Mouse (Mus musculus) thymus, postnatal 36 days (tissue): ENCODE measurements around the gene Peg10.

ENCODE experiments used
- DNase-seq, 2 experiments: peaks; one replicate each; pipeline ENCODE4 v3.0.0; 2022; ENCODE audit warnings: mixed read lengths in 2 of 2

The Peg10 gene

DNA sequence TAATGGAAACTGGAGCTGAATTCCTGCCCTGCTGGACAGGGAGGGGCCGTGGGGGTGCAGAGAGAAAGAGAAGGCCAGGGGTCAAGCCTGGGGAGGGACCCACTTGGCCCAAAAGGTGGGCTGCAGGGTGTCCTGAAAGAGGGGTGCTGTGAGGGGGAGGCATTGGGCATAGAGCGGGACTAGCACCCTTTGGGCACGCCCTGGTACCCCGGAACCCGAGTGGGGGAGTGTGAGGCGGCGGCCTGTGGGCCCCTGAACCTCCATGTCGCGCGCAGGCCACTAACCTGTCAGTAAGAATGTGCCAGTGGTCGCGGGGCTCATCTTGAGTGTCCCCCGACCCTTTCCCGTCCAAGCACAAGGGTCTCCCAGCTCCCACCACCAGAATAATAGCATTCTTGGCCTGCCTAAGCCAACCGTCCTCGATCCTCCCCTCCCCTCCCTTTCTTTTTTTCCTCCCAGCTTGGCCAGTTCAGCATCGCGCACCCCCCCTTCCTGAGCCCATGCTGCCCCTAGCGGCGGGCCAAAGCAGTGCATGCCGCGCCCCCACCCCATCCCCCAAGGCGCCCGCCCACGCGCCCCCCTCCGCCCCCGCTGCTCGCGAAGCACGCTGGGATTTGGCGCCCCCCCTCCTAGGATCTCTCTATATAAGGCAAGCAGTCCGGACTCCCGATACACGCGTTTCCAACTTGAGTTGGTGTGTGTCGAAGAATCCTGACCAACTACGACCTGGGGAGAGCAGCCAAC lies at the start of gene Peg10, which contains the start of gene Sgce:
Gene Peg10 (plus strand): TSS at position 611 of the 744 bp plus-strand sequence.
Gene Sgce (minus strand): TSS at position 512 of the 744 bp plus-strand sequence.
- peak; percentile 52 to 58 for DNase-seq

DNA sequence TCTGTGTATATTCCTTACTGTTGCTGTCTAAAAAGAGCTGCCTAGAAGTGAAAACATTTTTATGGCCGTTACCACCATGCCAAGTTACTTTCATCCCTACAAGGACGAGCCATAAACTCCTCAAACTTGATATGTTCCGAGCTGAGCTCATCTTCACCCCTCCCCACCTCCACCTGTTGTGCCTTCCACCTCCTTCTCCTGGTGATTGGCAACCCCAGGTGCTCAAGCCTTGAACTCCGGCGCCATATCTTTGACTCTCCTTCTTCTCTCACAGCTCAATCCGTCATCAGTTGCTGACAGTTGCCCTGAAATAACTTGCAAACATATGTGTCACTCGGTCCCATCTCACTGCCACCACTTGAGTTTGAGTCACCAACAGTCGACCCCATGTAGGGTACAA lies 45.5 kb upstream of the Peg10 start:
- no peak for DNase-seq

DNA sequence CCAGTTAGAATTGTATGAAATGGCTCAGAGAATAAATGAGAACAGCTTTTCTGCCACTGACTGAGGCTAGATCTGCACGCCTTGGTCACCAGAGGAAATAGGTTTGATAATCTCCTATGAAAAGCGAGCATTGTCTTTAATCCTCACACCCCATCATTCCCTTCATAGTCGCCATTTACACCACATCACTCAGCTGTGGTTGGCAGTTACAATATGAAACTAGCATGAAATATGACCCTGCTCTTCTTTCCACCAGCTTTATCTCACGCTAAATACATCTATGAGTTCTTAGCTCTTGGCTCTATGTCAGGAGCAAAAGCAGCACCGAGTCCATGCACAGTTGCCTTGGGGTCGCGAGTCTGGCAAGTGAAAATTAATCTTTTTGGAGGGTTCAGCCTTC lies 43.2 kb upstream of the Peg10 start:
- no peak for DNase-seq

DNA sequence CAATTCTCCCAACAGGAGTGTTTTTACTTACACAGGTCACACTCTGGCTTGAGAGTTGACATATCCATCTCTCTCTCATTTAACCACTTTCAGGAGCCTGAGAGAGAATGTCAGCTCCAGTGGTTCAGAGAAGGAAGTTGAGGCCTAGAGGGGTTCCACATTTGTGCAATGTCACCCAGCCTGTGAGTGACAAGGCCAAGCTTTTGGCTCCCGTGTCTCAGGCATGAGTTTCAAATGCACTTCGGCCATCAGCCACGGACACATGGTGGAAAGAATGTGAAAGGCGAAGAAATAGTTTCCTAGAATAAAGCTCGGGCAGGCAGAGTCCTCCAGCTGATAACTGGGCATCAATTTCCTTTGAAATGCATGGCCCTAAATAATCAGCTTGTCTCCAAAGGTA lies 40.7 kb upstream of the Peg10 start:
- no peak for DNase-seq

DNA sequence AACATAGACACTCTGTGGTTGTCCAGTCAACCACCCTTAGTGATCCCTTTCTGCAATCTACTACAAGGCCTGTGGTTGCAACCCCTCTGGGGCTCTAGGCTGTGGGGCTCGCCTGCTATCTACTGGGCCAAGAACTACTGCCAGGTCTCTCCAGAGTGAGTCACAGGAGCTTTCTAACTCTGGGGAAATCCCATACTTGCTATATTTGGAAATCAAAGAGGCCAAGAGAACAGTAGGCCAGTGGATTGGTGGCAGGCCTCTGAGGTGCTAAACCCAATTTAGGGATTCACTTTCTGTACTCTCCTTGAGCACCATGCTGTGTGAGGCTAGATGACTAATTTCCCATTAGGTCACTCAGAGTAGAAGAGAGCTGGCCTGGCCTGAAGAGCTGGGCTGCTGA lies 38.1 kb upstream of the Peg10 start:
- no peak for DNase-seq

DNA sequence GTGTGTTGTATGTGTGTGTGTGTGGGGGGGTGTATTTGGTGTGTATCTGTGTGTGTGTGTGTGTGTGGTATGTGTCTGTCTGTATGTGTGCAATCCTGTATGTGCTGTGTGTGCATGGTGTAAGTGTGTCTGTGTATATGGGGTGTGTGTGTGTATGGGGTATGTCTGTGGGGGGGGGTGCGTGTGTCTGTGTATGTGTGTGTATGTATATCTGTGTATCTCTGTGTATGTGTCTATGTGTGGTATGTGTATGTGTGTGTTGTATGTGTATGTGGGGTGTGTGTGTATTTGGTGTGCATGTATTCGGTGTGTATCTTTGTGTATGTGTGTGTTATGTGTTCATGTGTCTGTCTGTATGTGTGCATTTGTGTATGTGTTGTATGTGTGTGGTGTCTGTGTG lies 30.9 kb upstream of the Peg10 start:
- DNase-seq: no peak

DNA sequence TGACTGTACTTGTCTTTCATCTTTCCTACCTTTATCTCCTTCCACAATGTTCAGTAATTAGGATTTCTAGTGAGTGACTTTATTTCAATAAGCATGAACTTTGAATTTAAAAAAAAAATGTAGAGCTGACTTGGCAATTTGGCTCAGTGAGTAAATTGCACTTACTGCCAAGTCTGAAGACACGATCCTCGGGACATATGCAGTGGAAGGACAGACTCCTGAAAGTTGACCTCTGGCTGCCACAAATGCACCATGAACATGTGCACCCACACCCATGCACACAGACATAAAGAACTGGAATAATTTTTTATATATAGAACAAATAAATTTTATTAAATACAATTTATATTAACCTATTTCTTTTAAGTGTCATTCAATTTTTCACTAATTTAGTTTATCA lies 29.8 kb upstream of the Peg10 start:
- DNase-seq: no peak

DNA sequence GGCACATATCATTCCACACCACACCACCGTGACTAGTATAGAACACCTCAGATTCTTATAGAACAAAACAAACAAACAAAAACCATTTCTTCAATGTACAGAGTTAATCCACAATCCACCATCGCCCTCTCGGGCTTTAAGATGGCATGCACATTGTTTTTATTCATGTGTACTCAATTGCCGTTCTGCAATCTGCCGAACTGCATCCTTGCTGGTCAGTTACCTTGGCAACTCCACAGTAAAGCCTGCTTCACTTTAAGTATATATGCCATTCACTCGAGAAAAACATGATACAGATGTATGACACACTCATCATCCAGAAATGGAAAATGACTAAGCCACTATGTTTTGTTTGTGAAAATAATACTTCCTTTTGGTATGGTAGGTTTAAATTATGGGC lies 25.0 kb upstream of the Peg10 start:
- no peak for DNase-seq

DNA sequence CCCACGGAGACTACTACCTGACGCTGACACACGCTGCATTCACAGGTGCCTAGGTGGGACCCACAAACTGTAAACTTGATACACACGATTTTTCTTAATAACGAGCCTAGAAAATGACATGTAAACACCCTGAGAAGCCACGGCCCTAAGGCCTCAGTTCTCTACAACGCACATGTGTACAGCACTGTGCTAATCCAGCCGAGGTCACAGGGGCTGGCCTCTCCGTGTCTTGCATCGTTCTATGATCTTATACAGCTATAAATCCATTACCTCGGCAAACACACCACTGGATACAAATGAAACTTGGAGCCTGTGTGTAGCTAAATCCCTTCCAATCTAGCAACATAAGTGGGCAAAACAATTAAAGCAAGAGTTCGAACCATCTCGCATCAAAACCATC lies 24.4 kb upstream of the Peg10 start:
- no peak for DNase-seq

DNA sequence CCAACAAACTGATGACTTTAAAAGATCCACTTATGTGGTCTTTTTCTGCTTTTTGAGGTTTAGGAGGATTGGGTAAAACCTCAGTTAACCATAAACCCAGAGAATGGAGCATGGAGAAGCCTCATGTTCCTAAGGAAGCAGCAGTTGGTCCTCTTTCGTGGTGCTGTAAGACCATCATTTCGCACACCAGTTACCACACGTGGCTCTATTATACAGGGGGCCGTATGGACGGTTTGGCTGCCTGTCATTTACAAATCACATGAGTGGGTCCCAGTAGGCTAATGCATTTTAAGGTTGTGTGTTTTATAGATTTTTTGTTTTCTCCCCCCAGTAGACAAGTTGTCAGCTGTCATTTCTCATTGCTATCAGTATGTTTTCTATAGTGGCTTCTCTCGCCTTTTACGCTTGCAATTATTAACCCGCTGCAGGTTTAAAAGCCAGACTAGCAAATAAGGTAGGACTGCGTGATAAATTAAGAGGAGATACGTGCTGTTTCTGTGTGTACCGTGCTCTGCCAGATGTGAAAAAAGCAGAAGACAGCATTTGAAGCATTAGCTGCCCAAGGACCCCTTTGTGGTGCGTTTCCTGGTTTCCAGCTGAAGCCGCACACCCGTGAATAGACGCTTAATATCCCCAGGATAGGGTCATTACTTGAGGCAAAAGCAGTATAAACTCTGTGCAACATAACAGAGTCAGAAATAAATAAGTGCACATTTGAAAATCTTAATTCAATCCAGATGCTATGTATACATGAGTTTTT lies 22.9 kb upstream of the Peg10 start:
- DNase-seq: no peak

DNA sequence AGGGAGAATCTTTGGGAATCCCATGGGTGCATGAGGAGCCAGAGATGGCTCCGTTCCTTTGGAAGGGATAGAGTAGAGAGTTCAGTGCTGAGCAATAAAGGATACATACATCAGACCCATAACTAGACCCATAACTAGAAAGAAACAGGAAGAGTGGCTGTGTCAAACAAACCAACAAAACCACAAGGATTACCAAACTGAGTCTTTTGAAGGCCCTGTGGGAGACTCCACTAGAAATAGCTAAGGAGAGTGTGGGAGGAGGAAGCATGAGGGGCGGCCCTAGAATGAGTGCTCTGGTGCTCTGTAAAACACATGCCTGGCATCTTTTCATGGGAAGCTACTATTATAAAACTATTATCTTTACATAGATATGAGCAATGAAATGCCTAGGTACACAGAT lies 18.8 kb upstream of the Peg10 start:
- no peak for DNase-seq

DNA sequence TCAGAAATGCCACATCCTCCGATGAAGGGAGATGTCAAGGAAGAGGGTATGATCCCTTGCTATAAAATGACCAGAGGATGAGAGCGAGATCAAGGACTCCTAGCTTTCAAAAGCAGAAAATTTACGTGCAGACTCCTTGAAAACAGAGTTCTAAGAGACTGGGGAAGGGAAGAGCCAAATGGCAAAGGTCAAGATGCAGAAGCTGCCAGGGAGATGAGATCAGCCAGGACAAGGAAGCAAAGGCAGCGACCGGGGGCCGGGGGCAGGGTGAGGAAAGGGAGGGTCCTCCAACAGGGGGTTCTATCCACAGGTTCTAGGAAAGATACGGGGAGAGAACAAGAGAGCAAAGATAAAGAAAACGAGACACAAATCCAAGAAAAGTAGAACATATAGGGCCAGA lies 15.4 kb upstream of the Peg10 start:
- no peak for DNase-seq

DNA sequence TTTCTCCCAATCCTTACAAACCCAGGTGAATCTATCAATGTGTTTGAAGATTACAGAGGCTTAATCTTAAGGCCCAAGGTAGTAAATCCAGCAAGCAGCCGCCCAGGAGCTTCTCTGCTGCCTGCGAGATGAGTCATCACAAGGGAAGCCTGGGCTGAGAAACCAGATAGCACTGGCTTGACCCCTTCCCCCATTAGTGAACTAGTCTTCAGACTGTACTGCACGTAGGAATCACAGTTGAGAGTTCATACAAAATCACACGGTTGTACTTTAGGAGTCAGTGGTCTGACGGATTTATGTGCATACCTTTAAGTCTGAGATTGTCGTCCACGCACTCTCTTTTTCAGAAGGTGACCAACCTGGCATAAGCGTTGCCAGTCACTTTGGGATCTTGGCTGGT lies 13.9 kb upstream of the Peg10 start:
- no peak for DNase-seq

DNA sequence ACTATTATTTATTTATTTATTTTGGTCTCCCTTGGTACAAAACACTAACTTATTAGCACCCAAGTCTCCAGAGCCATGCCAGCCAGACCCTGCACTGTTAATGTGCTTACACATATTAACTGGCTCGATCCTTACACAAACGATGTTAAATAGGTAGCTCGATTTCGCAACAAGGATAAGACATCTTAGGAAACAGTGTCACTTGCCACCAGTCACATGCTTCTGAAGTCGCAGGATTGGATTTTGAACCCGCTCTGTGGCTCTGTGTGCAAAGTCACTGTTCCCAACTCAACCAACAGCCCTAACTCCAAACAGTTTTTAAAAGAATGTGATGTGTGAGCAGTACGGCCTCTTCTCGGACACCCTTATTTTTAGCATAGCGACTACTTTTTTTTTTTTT lies 10.7 kb upstream of the Peg10 start:
- no peak for DNase-seq

DNA sequence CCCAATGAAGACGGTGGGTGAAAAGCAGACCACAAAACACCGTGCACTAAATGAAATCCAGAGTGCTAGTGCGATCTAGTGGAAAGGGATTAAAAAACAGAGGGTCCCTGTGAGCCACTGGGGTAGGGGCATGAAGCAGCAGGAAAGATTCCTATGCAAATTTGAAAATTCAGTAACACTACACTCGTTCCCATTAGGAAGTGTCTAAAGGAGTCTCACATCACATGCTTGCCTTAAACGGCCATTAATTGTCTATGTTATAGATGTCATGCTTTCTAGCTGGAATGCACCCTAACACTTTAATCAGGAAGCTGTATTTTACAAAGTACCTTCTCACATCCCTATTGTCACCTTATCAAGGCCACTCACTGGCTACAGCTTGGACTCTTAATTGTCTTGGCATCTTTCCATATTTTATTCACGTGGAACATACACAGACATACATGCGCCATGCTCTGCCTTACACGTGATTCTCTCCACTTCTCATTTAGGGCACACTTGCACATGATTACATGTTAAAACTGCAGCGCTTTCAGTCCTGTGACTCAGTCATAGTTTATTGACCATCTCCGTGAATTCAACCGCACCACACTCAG lies 9.0 kb upstream of the Peg10 start:
- no peak for DNase-seq

DNA sequence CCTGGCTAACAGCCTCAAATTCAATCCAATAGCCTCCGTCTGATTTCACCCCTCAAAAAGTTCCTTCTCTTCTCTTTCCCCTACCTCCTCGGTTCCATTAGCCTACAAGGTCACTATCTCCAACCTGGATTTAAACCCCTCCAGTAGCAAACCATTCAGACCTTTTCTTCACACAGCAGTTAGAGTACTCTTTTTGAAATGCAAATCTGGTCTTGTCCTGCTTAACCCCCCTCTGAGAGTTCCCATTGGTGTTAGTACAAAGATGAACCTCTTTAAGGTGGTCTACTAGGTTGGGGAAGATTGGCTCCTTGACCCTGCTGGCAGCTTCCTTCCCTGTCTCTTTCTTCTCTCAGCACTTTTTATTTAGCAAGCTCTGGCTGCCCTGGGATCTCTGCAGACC lies 8.4 kb upstream of the Peg10 start:
- DNase-seq: no peak

DNA sequence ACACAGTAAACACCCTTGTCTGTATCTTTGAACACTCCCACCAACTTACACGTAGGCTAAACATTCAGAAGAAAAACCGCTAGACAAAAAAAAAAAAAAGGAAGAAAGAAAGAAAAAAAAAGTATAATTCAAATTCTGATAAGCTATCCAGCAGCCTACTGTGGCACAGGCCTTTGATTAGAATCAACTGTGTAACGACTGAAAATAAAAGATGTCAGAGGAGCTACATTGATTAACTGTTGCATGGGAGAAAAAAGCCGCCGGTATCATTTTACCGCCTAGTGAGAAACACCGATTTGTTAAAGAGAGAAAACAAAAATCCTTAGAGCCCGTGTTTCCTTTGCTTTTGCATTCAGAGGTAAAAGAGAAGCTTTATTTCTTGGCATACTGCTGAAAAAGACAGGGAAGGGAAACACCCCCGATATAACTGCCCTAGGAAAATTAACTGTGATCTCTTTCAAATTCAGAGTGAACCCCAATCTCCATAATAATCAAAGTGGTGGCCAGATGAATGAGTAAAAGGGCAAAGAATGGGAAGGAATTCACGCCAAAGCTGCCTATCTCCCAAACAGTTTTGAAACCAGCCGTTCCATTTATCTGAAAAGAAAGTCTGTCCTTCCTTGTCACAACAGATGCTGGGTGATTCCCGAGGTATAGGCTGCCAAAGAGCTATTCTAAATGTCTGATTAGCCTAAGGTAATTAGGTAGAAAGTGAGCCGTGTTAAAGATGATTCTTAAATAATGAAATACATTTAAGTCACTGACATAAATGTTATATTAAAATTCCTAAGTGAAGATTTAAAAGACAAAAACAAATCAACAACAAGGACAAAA lies 7.4 kb upstream of the Peg10 start:
- DNase-seq: no peak

DNA sequence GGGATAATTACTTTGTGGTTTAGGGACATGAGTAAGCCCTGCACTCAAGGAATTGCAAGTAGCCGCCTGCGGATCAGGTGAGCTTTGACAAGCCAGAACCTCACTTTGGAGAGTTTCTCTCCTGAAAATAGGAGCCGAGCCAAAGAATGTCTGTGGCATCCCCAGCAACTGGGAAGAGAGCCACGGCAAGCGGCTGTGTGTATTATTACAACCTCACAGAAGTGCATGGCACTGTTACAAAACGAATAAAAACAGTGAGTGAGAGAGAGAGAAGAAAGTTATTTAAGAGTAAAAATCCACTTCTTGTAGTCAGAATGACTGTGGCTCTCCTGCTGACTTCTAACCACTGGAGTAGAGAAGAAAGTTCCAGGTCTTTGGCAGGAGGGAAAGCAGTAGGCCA lies 6.6 kb upstream of the Peg10 start:
- DNase-seq: no peak

DNA sequence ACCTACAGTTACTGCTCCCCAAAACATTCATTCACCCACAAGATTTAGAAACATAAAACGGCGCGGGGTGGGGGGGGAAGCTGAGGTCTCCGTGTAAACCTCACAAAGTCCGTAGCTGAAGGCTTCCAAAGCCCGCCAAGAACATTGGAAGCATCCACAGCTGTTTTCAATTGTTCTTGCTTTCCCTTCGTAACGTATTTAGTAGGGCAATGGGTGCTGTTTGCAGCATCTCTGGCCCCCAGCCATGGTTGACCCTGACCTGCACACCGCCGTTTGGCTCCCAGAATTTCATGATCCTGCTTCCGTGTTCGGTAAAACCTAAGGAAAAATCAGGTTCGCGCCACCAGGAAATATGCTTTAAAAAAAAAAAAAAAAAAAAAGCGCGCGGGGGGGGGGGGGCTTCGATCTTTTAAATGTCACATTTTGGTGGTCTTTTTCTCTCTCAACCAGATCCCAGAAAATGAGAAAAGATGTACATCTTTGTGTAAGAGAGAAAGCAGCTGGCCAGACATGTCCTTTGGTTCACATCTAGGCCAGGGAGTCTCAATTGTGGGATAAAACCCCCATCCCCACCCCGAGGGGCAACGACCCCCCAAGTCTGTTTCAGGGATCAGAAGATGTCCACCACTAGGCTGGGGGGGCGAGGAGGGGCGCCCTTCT lies 940 bp upstream of the Peg10 start:
- no peak for DNase-seq

DNA sequence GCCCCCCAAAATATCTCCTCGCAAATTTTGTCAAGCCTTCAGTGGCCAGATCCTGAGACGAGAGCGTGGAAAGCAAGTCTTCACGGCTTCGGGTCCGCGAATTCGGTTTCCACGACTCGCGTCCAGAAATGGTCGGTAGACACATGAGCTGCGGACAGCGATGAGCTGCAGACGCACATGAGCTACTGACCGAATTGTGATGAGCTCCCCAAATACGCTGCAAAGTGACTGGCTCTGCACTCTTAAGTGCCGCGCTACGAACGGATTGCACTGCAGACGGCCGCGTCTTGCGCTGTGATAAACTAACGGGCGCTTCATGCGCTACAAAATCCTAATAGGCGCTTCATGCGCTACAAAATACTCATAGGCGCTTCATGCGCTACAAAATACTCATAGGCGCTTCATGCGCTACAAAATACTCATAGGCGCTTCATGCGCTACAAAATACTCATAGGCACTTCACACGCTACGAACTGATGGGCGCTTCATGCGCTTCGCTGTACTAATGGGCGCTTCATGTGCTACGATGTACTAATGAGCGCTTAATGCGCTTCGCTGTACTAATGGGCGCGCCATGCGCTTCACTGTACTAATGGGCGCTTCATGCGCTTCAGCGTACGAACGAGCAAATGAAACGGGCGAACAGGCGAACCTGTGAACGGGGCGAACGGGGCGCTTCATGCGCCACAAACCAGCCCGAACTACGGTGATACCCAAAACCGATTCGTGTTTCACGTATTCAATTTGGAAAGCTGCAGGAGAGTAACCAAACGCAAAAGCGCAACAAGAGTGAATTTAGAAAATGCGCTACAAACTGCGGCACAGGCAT lies 785 bp downstream of the Peg10 start:
- DNase-seq: no peak

DNA sequence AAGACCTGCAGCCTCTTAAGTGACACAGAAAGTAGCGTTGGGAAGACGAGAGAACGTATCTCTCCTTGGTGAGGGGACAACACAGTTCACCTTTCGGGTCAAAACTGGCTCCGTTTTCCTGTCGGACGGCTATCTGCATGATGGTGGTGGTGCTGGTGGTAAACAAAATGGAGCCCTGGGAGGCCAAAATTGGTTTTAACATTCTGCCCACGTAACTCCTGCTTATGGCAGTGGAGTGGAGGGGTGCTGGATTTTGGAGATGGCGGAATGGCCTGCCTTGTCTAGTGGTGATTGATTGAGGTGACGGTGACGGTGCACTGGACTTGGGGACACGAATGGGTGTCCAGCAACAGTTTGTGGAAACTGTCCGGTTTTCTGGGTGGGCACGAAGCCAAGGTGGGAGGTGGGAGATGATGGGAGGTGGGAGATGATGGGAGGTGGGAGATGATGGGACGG lies 1.4 kb downstream of the Peg10 start:
- no peak for DNase-seq

DNA sequence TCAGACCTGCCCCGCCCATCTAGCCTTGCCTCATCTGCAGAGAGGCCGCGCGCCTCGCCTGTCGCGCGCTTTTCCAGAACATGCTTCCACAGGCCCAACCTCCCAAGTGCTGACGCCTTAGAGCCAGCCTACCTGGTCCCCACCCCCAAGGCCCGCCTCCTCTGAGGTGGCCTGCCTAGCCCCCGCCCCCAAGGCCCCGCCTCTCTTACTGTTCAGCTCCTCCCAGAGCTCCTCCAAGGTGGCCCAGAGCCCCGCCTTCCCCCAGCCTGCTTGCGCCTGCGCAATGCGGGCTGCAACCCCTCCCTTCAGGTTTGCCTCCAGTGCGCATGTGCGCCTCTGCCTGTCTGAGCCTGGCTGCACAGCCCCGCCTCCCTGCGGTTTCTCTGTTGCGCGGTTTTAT lies 2.0 kb downstream of the Peg10 start:
- peak; percentile 80 to 86 for DNase-seq
